Mouse (Mus musculus): ENCODE measurements at regions not wholly inside any gene's neighbourhood (a gene's known extent, or its start where the extent isn't known, plus 50 kb on each side); places are given as distances from the start of the nearest gene placed in this dataset.

DNA sequence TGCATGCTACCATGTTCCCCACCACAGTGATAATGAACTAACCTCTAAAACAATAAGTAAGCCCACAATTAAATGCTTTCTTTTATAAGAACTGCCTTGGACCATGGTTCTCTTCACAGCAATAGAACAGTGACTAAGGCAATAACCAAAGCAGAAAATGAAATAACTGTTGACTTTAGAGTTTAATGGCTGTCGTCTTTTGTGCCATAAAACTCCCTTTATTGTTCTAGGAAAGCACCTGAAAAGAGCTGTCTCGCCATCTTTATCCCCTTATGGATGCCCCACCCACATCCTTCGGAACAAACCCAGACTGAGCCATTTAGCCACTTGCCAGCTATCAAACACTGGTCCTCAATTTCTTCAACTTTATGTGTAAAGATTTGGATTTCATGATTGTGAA is 64.3 kb upstream of the Ivns1abp start:
- no peak for TF ChIP-seq POLR2A (IDR thresholded peaks at IDR 0.05; ENCODE audit: borderline replicate concordance, low read depth, low read length)
- no peak for TF ChIP-seq CTCF (IDR thresholded peaks at IDR 0.05; ENCODE audit: low read depth, low read length)

Measured in bone marrow macrophage, adult 2 months (primary cell).